Mouse (Mus musculus) layer of hippocampus, adult 18-20 months (tissue): ENCODE measurements around the gene Ednrb. TPM values are rescaled to one million over a fixed set of nuclear protein-coding genes. Genes with fewer than 3 reads are reported as not detected.
A peak's percentile ranks its signal among the peaks of the same experiment; 100 is the strongest.
"Not testable (repeated sequence)": the region's sequence is repeated elsewhere in the genome, so short reads cannot be mapped to it uniquely, and the experiment has no call there.

ENCODE experiments used
- DNase-seq, 2 experiments: peaks; one replicate each; pipeline ENCODE4 v3.0.0; 2022; ENCODE audit warnings: low spot score in 2 of 2
- total RNA-seq, 2 experiments: library from RNA; stranded (reverse); gene quantifications; 2 replicates each; pipeline ENCODE4 v1.2.3; 2021

Ednrb gene
- total RNA-seq, 2 experiments from 2014 or later, result 32.0 to 36.1 TPM

DNA sequence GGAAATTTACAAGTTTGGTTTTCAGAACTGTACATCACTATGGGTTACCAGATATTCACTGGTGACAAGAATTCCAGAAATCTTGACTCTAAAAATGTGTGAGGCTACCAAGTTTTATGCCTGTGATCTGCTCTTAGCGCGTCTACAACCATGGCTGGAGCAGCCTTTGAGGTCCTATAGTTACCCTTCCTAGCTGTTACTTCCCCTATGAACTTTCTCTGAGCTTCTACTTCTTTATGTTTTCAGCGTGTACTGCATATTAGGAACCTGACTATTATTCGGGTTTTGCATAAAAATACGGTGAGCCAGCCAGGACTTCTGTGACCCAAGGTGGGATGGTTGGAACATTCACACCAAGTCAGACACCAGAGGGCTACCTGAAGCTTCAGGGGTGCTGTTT is 18.3 kb downstream of the Ednrb start:
- DNase-seq, result no peak

DNA sequence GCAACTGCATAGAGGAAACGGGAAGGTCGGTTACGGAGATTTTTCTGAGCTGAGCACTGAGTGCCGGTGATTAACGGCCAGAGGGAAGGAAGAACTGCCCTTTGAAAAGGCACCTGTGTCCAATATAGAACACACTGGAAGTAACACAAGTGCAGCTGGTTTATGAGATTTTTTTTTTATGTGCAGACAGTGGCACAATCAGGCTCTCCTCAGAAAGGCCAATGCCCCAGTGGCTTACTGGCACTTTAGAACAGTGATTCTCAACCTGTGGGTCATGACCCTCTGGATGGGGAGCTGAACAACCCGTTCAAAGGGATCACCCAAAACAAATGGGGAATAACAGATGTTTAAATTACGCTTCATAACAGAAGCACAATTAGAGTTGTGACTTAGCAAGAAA is 20.7 kb downstream of the Ednrb start:
- no peak for DNase-seq

DNA sequence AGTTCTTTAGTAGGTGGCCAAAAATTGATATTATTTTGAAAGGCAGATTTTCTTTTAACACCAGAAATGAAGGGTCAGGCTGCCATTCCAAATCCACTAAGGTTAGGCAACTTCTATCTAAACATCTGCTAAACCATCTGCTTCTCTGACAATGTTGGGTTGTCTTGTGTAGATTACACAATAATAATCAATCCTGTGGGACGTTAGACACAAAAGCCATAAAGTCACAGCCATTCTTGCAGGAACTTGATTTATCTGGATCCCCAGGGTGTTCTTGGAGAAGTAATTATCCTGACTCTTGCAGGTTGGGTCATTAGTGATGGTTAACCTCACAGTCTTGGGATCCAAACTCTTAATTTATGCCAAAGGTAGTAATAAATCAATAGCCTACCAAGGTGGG is 21.6 kb downstream of the Ednrb start:
- DNase-seq, result no peak

DNA sequence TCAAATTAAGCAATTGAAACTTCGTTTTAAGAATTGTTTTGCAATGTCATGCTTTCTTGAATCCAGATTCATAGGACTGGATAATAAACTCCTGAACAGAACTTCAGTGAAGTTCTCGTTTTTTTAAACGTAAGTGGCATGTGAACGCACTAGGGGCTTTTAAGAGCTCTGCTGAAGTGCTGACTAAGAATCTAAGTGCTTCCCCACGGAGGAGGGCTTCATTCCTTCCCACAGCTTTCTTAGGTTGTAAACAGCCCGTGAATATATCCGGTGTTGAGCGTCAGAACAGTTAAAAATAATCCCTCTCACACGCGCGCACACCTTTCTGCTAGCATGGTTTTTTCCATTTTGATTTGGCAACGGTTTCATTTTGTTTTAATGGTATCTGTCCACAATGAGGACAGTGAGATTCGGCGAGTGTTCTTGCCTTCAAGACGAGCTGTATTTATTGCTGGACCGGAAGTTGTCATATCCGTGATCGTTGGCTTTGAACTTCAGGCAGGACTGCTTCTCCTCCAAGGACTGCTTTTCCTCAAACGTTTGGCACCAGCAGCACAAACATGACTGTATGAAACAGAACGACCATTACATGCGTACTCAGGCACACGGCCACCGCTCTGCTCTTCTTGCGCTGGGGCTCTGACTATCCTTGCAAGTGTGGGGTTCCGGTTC is 27.4 kb downstream of the Ednrb start:
- DNase-seq, result no peak

DNA sequence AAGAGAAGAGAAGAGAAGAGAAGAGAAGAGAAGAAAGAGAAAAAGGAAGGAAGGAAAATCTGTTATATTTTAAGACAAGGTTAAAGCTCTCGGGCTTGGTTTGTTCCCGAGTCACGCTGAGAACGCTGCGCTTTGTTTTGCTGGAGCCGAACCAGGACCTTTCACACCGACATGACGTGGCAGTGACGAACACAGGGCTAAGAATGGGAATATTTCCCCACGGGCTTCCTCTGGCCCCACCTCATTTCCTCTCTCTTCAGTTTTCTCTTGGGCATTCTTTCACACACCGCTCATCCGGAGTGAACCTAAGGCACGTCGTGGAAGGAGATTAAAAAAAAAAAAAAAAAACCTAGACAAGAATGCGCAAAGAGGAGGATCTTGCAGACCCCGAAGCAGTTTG is 28.7 kb downstream of the Ednrb start:
- DNase-seq, result no peak

DNA sequence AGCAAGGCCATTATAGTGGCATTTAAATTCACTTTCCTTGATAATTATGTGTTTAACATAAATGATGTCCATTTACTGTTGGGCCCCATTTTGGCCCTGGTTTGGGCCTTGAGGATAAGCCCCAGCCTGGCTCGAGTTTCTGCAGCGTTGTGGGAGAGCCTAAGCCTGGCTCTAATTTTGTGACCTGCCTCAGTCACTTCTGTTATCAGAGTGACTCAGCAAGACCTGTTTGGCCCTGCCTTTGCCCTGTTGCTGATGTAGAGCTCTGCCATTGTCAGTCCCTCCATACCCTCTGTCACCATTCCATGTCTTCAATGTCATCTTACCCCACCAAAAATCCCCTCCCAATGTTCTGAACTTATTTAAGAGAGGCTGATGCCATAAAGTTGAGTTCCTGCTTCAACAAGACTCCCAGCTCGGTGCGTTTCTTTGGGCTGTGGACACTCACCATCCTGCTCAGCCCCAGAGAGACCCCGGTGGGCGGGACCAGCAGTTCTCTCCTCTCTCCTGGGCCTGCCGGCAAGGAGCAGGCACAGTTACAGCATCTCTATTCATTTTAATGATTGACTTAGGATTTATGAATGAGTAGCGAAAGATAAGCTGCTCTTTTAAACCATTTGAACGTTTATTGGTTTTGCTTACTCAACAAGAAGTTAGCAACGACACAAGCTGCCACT is 30.0 kb downstream of the Ednrb start:
- DNase-seq, result no peak

DNA sequence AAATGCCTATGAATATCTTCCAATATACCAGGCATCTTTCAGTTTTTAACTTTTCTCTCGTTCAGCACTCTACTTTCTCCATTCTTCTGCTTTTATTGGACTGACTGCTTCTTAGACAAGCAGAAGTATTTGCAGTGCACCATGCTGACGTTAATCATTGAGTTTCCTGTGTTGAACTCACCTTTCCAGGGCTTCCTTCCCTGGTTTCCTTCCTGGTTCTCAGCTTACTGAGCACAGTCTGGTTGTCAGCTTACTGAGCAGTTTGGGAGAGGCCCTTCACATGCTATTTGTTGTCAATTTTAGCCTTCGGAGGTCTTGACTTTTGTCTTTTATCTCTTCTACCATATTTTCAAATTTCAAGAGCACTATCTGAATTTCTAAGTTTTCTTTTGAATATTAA is 31.0 kb downstream of the Ednrb start:
- no peak for DNase-seq

DNA sequence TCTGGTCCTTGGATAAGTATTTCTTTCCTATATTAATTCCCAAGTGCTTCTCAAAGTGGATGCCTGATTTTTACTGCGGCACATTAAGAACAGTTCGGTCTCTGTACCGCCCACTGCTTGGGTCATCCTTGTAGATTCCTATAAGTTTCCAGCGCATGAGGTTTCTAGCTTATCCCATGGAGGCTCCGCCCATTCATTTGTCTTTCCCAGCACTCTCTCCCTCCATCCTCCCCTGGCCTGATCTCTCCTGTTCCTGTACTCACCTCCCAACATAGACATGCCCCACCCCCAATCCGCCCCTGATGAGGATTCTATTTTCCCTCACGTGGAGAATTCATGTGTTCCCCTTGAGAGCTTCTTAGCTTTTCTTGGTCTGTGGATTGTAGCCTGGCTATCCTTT is 32.9 kb downstream of the Ednrb start:
- DNase-seq, result no peak

DNA sequence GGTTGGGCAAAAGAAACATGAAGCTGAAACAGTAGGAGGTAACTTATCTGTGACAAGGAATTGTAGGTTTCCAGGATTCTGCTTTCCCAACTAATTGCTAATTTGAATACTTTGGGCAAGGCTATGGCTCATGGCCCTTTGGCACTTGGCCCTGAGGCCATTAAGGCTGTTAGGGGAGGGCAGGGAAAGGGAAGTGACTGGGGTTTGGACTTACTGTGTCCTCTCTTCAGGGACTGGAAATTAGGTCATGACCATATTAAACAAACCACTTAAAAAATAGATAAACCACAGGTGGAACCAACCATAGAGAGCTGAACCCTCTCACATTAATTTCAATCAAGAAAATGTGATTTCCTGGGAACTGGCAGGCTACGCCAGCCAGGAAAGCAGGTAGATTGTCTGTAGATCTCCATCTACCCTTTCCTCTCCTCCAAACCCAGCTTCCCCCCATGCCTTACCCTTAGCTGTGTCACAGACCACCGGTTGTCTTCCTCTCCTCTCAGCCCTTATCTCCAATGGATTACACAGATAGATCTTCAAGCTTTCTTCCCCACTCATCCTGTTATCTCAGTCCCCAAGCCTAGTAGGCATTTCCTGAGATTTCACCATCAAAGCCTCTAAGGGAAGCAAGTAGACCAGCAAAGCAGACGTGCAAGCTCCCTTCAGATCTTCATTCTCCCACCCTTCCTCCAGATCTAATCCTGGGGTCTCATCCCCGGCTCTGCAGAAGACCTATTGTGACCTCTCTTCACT is 40.1 kb downstream of the Ednrb start:
- DNase-seq, result peak in 1 of 2 experiments; percentile 18

DNA sequence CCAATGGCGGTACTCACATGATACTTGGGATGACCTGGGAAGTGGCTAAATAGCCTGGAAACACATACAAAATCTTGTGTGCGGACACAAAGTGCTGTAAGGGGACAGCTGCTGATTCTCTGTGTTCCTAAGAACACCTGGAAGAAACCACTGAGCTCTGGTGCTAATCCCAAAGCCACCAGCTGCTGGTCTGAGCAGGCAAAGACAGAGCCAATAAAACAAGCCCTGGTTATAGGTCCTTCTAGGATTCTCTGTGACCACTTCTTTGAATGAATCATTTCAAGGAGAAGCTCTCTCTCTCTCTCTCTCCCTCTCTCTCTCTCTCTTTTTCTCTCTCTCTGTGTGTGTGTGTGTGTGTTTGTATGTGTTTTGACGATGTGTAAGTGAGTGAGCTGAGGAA is 47.1 kb downstream of the Ednrb start:
- DNase-seq, result no peak

DNA sequence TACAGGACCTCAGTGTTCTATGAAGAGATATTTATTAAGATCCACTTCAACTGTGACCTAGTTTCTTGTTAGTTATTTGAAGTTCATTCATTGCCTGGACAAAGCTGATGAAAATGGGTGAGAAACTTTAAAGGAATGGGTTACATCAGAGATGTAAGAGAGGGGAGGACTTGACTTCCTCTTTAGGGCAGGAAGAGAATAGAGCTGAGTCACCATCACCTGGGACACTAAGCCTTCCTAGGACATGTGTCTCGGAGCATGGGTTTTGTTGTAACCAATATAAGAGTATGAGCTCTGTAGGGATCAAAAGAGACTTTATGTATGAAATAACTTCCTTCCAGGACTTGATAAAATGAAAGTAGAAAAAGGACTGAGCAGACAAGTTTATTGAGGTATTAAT is 48.6 kb downstream of the Ednrb start:
- no peak for DNase-seq

DNA sequence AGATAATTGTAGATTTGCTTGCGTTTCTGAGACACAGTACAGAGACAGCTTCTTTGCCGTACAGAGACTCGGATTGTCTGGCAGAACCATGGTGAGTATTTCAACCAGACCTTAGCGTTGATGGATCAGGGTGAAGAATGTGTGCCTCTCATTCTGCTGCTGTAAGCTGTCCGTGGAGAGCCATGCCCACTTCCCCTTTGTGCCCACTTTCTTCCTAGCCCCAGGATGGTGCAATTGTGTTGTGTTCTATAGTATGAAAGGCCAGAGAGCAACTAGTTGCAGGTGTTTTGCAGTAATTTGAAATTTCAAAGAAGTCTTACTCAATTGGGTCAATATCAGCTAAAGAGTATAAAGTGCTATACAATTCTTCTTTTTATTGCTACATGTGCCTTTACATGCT is 50.8 kb downstream of the Ednrb start:
- DNase-seq, result no peak

DNA sequence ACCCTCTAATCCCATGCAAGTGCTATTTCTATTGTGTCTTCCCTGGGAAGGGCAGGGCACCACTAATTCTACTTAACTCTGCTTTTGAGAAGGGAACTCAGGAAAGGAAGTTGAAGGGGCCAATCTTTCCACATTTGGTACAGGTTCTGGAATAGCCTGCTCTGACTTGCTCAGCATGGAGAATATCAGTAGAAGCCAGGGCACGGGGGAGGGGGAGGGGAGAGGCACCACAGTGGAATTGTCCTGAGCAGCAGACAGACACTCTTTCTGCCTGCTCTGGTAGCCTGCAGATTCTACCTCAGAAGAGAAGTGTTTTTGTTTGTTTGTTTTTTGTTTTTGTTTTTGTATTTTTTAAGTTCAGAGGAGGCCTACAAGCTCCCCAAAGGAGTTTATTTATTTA is 51.5 kb downstream of the Ednrb start:
- DNase-seq, result no peak

DNA sequence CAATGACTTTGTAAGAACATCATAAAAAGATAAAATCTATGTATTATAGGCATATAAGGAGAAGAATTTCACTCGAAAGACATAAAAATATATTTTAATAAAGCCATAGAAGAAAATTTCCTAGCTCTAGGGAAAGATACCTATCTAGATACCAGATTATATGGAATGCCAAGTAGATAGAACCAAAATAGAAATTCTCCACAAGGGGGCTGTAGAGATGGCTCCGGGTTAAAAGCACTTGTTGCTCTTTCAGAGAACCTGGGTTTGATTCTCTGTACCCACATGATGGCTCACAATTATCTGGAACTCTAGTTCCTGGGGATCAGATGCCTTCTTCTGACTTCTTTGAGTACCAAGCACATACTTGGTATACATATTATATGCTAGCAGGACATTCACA is 56.7 kb downstream of the Ednrb start:
- no peak for DNase-seq

DNA sequence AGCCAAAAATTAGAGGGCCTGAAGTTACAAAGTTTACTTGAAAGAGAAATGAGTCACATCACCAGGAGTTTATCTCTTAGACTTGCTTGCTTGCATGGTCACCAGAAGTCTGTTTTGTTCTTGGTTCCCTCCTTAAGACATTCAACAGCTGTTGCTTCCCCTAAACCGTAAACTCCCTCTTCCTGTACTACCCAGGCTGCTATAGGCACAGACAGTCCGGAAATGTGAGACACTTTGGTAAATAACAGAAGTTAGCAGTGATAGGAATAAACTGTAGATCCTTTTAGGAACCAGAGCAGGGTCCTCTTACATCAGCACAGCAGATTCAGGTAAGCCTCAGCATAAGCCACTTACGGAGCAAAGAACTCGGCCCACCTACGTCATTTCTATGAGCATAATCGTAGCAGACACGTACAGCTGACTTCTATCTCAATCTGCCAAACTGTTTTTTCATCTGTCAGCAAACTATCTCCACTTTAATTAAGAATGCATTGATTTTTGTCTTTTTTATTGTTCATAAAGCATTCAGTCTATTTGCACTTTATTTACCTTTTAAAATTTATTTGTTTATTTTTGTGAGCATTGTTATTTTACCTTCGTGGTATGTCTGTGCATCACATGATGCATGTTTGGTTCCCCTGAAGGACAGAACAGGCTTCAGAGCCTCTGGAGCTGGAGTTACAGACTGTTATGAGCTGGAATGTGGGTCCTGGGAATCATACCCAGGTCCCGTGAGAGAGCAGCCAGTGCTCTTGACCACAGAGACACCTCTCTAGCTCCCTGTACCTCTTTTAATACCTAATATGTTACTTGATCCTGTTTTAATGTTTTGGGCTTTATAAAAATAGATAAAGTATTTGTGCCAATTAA is 58.9 kb downstream of the Ednrb start:
- no peak for DNase-seq

DNA sequence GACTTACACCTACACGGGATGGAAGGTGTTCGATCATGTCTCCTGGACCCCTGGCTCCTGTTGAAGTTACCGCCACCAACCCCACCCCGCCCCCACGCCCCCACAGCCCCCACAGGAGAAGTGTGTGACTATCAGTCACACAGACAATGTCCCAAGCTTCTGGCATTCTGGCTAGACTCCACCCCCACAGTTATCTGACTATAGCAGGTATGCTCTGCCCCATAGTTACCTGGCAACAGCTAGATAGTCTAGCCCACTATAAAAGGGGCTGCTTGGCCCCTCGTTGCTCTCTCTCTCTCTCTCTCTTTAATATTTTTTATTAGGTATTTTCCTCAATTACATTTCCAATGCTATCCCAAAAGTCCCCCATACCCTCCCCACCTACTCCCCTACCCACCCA is 63.9 kb downstream of the Ednrb start:
- not testable (repeated sequence) for DNase-seq

DNA sequence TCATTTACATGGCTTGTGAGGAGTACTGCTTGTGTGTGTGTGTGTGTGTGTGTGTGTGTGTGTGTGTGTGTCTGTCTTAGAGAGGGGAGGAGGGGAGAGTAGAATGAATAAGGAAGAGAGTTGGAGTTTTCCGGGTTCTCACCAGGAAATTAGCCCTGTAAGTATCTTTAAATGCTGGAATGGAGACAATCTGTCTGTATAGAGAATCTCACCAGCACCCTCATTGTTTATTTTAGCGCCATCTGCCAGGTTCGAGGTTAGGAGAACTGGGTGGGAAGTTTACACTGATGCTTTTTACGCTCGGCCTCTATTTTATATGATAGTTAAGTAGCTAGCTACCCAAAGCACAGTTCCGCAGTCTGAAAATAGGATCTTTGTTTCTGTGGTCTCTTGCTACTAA is 64.9 kb downstream of the Ednrb start:
- DNase-seq, result no peak

DNA sequence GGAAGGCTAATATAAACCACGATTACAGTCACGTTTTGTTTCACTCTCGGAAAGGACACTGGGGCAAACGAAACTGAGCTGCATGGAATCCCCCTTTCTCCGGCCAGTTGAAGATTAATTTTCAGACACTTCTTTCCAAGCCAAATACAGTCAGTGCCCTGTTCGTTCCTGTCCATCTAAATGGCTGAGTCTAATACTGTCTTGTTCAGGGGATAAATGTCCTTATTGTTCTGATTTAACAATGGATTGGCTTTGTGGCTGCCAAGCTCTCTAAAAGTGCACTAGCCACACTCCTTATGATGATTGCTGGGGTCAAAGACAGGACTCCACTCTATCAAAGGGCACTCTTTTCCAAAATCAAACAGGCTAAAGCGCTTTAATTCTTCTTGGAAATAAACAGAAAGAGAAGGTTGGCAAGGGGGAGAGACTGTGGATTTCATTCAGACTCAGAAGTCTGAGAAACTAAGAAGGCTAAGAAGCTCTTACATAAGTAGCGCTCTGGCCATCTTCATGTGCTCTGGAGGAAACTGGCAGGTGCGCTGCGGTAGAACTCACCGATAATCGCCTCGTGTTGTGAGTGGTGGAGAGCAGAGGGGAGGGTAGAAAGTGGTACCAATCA is 65.6 kb downstream of the Ednrb start:
- peak in 1 of 2 experiments; percentile 20 for DNase-seq

DNA sequence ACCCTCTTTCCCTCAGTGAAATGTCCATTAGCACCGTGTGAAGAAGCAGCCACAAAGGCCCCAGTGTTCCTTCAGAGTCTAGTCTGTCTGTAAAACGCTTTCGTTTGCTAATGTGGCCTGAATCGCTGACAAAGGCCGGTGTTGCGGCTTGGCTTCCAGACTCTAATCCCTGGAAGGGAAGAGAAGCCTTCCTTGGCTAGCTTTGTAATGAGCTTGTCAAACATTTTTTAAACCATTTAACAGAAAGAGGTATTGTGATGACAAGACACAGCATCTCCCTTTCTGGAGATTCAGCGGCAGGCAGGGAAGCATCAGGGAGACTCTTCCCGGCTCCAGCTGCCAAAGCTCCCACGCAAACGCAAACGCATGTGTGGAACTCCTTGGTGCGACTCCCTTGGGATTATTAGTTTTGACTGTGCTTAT is 66.2 kb downstream of the Ednrb start:
- DNase-seq, result peak; percentile 32 to 59

DNA sequence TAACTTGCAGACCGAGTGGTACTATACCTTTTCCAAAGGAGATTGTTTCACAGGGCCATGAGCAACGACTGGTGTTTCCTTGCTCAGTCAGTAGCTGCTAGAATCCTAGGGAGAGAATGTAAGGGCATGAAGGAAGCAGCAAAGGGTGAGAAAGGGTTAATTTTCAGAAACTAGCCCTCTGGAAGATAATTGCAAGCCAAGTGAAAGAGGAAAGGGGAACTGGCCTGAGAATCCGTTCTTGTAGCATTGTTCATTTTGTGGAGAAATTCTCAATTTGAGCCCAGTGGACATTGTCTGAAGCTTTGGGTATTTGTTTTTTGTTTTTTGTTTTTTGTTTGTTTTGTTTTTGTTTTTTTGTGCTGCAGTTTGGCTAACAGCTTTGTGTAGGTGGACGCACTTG is 66.8 kb downstream of the Ednrb start:
- DNase-seq, result no peak
